Mouse (Mus musculus): ENCODE data around the gene Ptbp3.

DNA sequence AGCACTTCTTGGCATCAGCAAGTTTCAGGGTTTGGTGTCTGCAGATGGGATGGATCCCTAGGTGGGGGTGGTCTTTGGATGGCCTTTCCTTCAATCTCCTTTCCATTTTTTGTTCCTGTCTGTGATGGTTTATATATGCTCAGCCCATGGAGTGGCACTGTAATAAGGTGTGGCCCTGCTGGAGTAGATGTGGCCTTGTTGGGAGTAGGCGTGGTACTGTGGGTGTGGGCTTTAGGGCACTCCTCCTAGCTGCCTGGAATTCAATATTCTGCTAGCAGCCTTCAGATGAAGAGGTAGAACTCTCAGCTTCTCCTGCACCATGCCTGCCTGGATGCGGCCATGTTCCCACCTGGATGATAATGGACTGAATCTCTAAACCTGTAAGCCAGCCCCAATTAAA, 39.6 kb downstream of the Ptbp3 start:
- TF ChIP-seq GATA1 (IDR thresholded peaks at IDR 0.05; ENCODE audit: borderline replicate concordance, low read length), result no peak
- TF ChIP-seq TAL1 (conservative IDR thresholded peaks at IDR 0.05; ENCODE audit: low read depth, low read length), result no peak
- TF ChIP-seq CTCF (IDR thresholded peaks at IDR 0.05; ENCODE audit: low read depth, low read length), result no peak

Data from G1E (cell line).